Mouse (Mus musculus): ENCODE results near the gene Ehd3.
A peak's percentile ranks its signal among the peaks of the same experiment; 100 is the strongest.

The Ehd3 gene

DNA sequence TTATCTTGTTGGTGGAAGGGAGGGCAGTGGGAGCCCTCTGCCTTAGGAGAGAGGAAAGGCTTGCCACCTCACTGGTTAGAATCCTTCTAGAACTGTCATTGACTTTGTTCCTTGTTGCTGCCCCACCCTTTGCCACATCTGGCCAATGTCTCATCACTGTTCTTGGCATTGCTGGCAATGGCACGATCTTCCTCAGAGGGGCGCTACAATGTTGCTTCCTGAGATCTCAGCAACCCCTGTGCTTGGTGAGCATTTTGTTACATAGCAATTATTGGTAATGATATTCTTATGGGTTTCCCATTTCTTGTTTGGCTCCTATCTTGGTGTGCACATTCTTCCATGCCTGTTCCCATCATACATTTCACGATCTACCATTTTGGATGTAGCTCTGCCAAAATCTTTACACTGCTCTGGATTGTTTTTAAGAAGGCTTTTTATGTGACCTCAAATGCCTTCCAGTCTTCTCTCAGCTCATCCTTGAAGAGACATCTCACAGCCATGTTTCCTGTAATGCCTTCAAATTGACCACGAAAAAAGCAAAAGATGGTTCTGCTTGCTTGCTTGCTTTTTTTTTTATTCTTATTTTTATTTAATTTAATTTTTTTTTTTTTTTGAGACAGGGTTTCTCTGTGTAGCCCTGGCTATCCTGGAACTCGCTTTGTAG lies at the start of gene Ehd3:
Gene Ehd3 (plus strand): TSS at position 614 of the 664 bp plus-strand sequence.
- DNase-seq (ENCODE audit: low spot score) = no peak

DNA sequence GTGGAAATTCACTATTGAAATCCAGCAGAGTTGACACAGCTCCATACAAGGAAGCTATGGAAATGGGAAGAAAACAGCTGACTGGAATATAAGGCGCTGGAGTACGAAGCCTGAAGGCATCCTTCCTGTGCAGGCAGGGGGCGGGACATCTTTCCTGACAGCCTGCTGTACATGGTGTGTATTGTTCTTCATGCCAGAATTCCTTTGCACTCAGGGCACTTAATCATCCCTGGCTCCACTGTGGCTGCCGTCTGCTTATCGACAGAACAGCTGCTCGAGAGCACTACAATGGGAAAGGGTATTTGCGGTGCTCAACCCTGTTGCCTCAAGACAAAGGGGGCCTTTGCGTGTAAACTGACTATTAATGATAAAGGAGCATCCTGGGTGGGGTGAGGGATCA lies 33.0 kb upstream of the Ehd3 start:
- no peak for DNase-seq (ENCODE audit: low spot score)

DNA sequence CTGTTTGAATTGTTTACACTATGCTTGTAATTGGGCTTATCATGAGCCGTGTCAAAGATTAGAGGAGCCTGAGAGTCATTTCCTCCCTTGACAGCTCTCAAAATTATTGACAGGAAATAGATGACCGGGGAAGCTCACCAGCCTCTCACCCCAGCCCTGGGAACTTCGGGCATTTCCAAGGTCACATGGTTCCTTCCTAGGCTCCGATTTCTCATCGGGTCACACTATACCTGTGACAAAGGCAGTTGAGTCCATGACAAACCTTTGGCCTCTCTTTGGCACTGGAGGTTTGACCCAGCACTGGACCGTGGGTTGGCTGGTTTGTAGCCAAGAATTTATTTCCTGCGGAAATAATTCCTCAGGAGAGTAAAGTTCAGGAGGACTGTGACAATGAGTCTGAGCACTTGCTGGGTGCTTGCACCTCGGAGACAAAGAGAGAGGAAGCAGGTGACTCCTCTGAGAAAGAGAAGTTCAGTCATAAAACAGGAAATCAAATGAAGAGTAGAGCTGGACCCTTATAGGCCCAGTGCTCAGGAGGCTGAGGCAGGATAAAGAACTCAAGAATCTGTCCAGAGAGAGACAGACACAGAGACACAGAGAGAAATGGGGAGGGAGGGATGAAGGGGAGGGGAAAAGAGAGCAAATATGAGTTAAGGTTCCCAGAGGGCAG lies 17.2 kb upstream of the Ehd3 start:
- DNase-seq (ENCODE audit: low spot score) = no peak

DNA sequence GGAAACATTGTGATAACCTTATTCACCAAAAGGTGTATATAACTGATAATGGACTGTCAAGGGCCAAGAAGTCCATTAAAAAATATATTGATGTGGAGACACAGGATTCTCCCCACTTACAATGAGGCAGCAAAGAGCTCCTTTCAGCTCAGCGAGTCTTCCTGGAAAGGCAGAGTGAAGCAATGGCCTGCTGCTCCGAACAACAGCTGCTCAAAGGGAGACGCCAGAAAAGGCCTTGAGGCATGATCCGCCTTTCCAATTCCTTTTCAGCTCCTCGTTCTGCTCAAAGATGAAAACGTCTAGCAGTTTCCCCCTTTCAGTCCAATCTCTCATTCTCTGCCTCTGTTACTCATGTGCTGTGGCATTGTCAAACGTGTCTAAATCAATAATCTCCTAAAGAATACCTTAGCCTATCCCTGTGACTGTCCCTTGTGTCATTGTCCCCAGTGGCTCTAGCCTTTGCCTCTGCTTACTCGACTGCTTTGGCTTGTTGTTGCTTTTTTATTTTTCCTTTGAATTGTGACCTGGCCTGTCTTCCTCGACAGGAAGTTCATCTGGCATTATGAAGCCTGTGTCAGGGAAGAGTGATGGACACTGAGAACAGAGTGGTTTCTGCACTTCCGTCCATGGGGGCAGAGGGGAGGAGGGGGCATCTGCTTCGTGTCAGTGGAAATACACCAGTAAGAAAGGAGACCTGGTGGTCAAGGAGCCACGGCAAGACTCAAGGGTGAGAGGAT lies 13.5 kb upstream of the Ehd3 start:
- no peak for DNase-seq (ENCODE audit: low spot score)

DNA sequence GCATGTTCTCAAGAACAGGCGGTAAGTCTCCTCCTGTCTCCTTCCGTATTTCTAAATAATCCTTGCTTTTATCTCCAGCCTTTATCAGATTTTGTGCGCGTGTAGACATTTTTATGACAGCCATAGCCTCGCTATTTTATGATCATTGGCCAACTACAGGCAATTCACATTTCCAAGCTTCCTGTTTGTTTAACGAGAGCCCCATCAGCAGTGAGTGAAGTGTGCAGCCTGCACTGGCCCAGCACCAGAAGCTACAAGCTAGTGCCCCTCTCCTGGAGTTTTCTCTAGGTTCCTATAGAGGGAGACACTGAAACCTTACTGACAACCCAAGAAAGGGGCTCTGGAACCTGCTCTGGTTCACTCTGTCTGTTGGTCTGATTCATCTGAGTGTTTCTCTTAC lies 7.1 kb upstream of the Ehd3 start:
- no peak for DNase-seq (ENCODE audit: low spot score)

DNA sequence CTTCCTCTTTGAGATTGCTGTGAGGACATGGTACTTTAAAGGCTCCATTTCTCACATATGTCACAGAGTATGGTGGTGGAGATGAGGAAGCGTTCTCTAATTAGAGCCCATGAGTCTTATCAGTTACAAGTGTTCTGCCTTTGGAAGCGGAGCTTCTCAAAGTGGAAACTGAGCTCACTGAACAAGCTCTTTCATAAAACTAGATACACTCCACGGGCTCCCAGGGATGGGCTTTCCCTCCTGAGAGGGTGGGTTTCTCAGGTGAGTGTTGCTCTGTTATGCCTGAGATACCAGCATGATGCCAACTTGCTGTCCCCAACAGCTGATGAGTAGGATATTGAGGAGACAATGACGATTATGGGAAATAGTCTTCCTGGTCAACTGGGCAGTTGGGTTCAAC lies 6.2 kb upstream of the Ehd3 start:
- DNase-seq (ENCODE audit: low spot score) = no peak

DNA sequence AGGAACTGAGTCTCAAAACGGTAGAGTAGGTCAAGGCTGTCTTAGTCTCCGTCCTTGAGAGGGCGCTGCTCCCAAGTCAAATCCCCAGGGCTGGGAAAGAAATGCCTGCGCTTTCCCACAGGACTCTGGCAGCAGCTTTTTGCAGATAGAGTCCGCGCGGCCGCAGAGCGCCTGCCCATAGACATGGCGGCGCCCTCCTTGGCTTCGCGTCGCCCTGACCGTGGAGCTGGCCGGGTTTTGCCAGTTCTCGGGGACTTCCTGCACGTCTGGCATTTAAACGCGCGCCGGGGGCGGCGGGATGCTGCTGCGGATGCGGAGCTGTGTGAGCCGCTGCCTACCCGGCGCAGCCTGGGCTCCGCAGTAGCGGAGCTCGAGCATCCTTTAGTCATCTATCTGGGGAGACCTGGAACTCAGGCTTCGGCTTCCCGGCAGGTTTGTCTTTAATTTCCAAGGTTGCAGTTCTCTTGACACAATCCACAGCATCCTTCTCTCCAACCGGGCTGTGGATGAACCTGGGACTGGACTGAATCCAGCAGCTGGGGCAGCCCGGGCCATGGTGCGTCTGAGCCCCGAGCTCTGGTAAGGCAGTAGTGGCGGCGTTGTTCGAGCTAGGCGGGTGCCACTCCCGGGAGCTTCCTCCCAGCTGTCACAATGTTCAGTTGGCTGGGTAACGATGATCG lies 798 bp downstream of the Ehd3 start:
- peak; percentile 90 for DNase-seq (ENCODE audit: low spot score)

DNA sequence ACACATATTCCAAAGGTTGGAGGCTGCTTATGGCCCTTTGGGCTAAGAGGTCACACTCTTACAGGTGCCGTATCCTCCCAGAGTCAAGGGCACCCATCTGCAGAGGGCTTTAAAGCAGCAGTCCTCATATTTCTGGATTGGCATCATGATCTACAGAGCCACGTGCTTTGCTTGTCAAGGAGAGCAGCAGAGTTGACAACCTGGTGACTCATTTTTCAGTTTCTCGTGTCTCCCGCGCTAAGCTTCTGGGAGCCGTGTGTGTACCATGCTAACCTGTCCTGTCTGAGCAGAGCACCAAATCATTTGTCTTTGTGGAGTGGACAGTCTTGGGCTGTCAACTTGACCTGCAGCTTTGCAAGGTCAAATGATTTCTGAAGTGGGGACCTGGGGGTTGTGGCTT lies 2.4 kb downstream of the Ehd3 start:
- no peak for DNase-seq (ENCODE audit: low spot score)

DNA sequence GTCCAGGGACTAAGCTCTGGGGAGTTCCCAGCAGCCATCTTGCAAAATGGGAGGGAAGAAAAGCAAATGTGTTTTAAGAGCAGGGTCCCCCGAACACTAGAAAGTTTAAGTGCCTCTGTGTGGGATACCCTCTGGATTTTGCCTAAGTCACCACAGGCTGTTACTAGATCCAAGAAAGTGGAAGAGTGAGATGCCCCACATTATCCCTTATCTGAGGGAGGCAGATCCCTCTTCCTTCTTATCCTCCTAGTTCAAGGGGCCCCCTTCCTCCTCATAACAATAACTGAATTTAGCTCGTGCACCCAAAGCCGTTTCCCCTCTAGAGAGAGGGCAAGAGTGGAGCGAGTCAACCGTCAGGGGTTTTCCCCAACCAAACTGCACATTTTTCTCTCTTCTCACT lies 3.3 kb downstream of the Ehd3 start:
- no peak for DNase-seq (ENCODE audit: low spot score)

DNA sequence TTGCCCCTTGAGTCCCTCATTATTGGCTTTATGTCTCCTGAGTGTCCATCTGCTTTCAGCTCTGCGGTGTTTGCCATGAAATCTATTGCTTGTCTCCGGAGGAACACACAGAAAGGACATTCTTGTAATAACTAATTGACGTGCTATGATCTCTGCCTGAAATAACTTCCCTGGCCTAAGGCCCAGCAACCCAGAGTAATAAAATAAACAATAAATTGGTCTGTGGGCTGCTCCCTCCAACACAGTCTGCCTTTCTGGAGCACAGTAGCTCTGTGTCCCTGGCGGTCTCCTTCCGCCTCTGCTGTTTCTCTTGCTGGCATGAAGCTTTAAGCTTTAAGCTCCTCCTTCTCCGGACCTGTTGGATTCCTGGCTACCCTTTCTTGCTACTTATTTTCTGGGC lies 4.5 kb downstream of the Ehd3 start:
- peak; percentile 55 for DNase-seq (ENCODE audit: low spot score)

DNA sequence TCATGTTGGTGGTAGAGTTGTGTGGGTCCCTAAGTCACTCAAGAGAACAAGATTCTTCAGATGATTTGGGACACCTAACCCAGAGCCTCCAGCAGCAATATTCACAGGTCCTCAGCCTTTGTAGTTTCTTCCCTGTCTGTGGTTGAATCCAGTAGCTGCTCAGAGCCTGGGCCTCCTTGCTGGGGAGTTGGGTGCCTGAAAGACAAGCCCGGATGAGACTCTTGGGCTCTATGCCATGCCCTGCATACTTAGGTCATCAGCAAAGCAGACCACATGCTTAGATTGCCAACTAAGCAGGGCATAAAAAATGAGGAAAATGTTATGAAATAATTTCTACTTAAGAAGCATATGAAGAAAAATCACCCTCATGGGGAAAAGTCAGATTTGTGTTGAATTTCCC lies 6.9 kb downstream of the Ehd3 start:
- no peak for DNase-seq (ENCODE audit: low spot score)

DNA sequence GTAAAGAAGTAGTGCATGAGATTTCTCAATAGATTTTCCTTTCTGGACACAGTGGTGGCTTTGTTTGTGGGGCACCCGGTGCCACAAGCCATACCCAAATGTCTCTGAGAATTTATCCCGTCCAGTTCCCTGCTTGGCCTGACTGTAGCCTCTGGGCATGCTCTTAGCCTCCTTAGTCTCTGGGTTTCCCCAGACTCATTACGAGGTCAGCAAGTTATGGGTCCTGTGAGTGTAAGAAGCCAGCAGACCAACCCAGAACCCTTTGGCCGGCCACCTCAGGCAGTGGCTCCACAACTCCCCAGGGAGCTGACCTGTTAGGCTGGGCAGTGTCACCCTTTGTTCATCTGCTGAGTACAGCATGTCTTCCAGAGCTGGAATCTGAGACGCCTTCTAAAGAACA lies 7.6 kb downstream of the Ehd3 start:
- peak; percentile 59 for DNase-seq (ENCODE audit: low spot score)

DNA sequence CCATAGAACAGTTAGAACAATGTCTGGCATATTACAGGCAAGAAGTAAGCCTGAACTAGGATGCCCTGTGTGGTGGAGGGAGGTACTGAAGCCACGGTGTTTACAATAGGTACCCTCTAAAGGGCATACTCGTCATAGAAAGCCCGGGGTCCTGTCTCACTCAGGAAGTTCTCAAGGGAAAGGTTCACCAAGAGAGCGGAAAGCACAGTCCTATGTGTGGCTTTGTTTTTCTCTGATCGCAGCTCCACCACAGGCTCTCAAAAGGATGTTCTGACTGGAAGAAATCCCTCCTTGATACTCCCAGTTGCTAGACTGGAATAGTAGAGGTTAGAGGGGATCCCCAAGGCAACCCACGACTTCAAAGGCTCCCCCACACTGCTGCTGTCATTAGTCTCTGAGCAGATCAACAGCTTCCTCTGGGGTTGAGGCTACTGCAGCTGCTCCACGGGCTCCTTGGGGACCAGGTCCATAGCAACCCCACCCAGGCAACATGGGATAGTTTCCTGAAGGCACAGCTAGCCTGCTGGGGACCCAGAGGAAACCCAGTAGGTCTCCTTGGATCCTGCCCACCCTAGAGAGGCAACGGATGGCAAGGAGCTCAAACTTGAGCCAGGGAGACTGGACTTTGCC lies 9.2 kb downstream of the Ehd3 start:
- DNase-seq (ENCODE audit: low spot score) = no peak

DNA sequence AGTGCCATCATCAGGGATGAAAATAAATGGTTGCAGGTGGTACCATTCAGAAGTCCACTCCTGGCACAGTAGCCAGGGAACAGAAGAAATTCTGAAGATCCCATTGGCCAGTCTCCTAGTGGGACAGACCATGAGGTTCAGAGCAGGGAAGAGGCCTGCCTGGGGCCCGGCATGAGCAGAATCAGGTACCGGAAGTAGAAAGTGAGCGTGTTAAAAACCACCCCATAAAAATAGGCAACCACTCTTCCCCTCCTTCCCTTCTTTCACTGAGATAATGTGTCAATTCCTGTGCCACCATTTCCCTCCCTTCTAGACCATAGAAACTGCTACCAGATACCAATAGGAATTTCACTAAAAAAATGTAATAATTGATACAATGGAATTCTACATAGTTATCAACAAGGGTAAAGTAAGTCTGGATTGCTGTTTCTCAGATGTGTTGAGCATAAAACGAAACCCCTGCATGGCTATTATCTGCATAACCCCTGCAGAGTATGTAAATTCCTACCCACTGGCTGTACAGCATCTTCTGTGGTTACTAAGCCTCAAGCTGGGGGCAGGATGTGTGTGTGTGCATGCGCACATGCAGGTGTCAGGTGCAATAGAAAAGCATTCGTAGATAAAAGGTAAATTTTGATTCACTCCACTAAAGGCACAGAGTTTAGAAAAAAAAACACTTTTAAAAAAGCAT lies 10.7 kb downstream of the Ehd3 start:
- DNase-seq (ENCODE audit: low spot score) = peak; percentile 39

DNA sequence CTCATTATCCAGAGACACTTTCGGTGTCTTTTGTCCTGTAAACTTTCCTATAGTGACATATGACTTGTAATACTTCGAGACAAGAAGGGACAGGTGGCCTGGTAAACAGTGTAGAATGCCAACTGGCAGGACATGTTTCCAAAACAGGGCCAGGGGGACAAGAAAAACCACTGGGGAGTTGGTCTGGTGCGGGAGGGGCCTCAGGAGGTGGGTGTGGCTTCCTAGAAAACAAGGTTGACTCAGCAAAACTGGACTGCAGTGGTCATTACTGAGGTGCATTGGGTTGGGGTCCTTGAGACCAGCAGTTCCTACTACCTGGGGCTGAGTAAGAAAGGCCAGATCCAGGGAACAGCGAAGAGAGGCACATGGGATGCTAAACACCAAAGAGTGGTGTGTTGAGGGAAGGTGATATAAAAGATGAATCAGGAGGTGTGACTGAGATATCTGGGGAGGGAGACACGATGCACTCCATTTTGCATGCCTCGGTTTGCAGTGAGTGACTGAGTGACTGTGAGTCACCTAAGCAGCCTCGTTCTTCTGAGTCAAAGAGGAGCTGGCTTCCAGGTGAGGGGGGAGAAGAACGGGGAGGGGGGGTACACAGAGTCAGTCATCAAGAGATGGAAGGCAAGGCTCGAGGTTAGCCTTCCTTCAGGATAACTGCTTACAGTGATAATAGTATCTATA lies 13.9 kb downstream of the Ehd3 start:
- DNase-seq (ENCODE audit: low spot score) = no peak

DNA sequence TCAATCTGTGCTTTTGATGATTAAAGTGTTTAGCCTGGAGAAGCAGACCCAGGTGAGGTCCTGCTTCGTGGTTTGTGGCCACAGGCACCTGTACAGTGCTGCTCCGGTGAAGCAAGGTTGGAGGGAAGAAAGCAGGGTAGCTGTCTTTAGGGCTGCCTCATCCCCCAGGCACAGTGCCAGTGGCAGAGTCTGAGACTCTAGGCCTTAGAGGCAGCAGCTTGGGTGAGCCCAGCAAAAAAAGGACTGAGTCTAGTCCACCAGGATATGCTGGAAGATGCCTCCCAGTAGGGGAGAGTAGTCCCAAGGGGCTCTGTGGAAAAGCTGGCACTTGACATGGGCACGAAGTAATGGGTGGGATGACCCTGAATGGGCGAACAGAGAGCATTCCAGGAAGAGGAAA lies 15.0 kb downstream of the Ehd3 start:
- DNase-seq (ENCODE audit: low spot score) = no peak

DNA sequence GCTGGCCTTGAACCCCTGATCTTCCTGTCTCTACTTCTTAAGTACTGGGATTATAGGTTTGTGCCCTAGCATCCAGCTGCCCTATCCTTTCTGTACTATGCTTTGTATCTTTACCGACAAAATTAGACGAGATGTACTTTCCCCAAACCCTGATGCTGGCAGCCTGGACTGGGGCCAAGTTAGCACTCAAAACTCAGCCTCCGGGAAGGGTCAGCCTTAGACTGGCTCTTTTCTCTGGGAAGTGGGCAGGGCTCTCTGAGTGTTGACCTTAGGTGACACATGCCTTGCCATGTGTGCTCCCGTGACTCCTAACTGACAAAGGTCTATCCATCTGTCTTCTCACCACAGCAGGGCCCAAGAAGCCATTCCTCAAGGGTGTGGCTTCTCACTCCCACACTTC lies 16.8 kb downstream of the Ehd3 start:
- DNase-seq (ENCODE audit: low spot score) = peak; percentile 27

DNA sequence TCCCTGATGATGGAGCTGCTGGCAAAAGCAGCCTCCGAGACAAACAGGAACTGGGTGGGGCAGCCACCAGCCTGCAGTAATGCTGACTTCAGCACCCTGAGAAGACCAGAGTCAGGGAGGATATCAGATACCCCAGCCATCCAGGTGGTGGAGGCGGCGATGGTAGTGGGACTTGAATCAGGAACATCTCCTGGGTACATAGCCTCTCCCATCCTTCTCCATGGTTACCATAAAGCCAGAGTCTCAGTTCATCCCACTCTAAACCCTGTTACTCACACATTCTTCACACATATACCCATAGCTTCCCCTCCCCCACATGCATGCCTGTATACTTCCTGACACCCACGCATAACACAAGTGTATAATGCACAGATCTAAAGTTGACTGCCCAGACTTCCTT lies 18.3 kb downstream of the Ehd3 start:
- DNase-seq (ENCODE audit: low spot score) = no peak

DNA sequence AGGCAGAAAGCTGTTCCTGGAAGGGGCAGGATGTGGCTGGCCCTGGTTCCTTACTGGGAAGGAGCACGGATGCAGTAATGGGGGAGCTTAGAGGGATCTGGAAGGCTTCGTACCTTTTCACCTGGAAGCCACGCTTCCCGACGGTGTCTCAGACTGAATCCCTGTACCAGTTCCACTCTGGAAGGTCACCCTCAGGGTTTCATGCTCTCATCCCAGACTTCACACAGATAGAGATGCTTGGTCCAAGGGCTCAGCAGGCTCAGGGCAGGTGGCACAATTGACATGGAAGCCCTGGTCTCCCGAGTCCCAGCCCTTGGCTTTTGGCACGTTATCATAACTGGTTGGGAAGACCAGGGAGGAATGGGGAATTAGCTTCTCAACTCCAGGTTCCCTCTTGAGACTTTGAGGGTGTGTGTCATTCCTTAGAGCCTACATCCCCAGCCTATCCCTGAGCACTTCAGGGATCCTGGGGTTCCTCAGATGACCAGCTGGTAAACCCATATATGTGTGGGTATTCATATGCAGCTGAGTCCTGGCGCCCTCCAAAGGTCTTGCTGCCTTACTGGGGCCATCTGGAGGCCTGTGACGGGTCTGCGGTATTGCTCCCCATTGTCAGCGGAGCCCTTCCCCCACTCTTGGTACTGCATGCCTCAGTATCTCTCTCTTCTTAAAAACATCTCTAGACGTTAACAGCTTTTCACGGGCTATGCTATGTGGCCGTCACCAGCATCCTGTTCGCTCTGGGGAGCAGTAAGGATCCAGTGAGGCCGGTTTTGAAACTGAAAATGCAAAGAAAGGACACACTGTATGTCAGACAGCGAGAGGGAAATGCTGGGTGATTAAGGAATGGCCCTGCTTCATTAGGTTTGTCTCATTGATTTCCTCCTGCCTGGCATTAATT lies 19.4 kb downstream of the Ehd3 start:
- DNase-seq (ENCODE audit: low spot score) = no peak

DNA sequence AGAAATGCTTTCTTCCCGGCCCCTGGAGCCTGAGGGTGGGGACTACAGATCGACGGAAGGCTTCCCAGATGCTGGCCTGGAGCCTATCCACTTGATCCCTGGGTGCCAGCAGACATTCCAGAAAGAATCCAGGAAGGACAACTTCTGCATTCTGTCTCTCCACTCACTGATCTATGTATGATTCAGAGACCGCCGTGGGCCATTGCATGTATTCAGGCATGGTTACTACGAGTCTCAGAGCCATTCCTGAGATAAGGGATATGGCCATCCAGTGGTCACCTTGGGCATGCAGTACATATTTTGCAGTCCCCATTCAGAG lies 20.0 kb downstream of the Ehd3 start:
- no peak for DNase-seq (ENCODE audit: low spot score)
